Mouse (Mus musculus): ENCODE measurements around the gene Sbno1. TPM values are rescaled to one million over a fixed set of nuclear protein-coding genes. Genes with fewer than 3 reads are reported as not detected.
A peak's percentile ranks its signal among the peaks of the same experiment; 100 is the strongest.

Sbno1 gene
- polyA plus RNA-seq (2014; fragmentation: Nextera tagmentation; extraction: Ambion mirVana): 66.3 and 102 TPM in 2 replicates

DNA sequence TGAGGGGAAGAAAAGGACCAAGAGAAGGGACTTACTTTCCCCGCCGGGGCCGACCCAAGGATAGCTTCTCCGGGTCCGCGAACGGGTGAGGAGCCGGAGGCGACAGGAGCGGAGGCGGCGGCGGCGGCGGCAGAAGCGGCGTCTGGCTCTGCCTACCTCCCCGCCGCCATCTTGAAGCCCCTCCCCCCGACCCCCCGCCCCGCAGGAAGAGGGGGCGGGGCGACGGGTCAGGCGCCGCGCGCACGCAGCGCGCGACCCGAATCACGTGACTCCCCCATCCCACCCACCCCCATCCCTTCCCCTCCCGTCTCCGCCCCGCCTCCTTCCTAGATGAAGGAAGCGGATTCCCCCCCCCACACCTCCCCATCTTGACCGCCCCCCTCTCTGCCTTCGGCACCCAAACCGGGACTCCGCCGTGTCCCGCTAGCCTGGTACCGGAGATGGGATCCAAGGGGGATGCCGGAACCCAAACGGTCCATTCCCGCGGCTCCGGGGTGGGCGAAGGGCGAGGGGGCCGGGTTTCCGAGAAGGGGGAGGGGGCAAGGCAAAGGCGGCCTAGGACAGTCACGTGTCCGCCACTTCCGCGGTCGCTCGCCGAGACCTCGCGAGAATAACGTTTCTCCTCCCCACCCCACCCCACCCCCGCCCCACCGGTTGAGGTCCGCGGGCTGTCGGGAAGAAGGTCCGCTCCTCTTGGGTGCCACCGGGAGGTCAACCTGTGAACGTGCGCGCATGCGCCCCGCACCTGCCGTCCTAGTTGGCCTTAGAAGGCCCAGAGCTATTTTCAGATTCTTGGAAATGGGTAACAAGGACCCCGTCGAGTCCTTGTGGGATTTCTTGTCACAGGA lies at the start of gene Sbno1:
Sbno1 (minus strand) TSS at position 590 of the 848 bp plus-strand sequence.
- H3K27ac ChIP-seq (ENCODE audit: low read depth, low read length): peak within 1 kb of the TSS; percentile 86
- under 1% methylated on average over 70 of the region's 81 CpGs for WGBS
- H3K4me1 ChIP-seq (ENCODE audit: control insufficient read depth, insufficient read depth, low read length): peaks cover 9% of the 10 kb centered on the region; the same call in 1 of the 2 replicates

GRCm38 (mm10) chr5:124470591-124471171 lies 44.9 kb upstream of the Sbno1 start:
- no peak for ATAC-seq (ENCODE audit: low FRiP score, low TSS enrichment)
- Histone ChIP-seq H3K36me3 (ENCODE audit: control insufficient read depth, insufficient read depth, low read length) (peaks cover 12% of the 10 kb centered on the region; the same call in 1 of the 2 replicates), H3K4me1 (ENCODE audit: control insufficient read depth, insufficient read depth, low read length) (no peaks in the 10 kb centered on the region), H3K27ac (ENCODE audit: low read depth, low read length) (no peak overlapping the region), H3K4me2 (replicated peaks; ENCODE audit: low read depth, low read length) (no peak overlapping the region), H3K9ac (ENCODE audit: low read depth, low read length) (no peak overlapping the region), H3K9me3 (ENCODE audit: control insufficient read depth, low read length) (no peaks in the 10 kb centered on the region), H3K4me3 (ENCODE audit: low read length) (no peak overlapping the region), H3K27me3 (ENCODE audit: control insufficient read depth, insufficient read depth, low read length) (no peaks in the 10 kb centered on the region)
- WGBS: 87% methylated on average over 6 of the region's 6 CpGs

More for the DNA sequence above, at the start of gene Sbno1:
- peak within 1 kb of the TSS; percentile 92 for H3K9ac ChIP-seq (ENCODE audit: low read depth, low read length)
- ATAC-seq (ENCODE audit: low FRiP score, low TSS enrichment): peak; percentile 93
- no peaks in the 10 kb centered on the region for H3K27me3 ChIP-seq (ENCODE audit: control insufficient read depth, insufficient read depth, low read length)
- peak within 1 kb of the TSS; percentile 99 for H3K4me3 ChIP-seq (ENCODE audit: low read length)
- 0 out of 2 replicates have a peak, but pooled peaks cover 4% of the 10 kb centered on the region for H3K36me3 ChIP-seq (ENCODE audit: control insufficient read depth, insufficient read depth, low read length)
- H3K9me3 ChIP-seq (ENCODE audit: control insufficient read depth, low read length): no peaks in the 10 kb centered on the region
- H3K4me2 ChIP-seq (replicated peaks; ENCODE audit: low read depth, low read length): peak within 1 kb of the TSS; percentile 73

DNA sequence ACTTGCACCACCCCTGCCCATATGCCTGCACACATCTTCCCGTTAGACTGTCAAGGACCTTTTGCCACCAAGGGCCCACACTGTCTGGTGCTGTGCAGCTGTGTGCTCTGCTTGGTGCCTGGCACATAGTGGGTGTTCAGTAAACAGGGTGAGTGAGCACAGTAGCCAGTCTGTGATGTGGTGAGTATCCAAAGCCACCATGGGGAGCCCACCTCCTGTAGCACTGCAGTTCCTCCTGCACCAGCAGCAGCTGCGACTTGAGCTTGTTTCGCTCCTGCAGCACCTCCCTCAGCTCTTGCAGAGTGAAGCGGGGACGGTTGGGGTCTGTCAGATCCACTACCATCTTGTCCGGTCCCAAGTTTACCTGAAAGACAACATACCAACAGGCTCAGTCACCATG lies 43.7 kb upstream of the Sbno1 start:
- H3K4me2 ChIP-seq (replicated peaks; ENCODE audit: low read depth, low read length): no peak overlapping the region
- H3K36me3 ChIP-seq (ENCODE audit: control insufficient read depth, insufficient read depth, low read length): peaks cover 12% of the 10 kb centered on the region; the same call in 1 of the 2 replicates
- H3K9ac ChIP-seq (ENCODE audit: low read depth, low read length): no peak overlapping the region
- no peak overlapping the region for H3K27ac ChIP-seq (ENCODE audit: low read depth, low read length)
- no peak overlapping the region for H3K4me3 ChIP-seq (ENCODE audit: low read length)
- no peaks in the 10 kb centered on the region for H3K9me3 ChIP-seq (ENCODE audit: control insufficient read depth, low read length)
- no peaks in the 10 kb centered on the region for H3K4me1 ChIP-seq (ENCODE audit: control insufficient read depth, insufficient read depth, low read length)
- ATAC-seq (ENCODE audit: low FRiP score, low TSS enrichment): no peak
- WGBS: 96% methylated on average over 6 of the region's 6 CpGs
- no peaks in the 10 kb centered on the region for H3K27me3 ChIP-seq (ENCODE audit: control insufficient read depth, insufficient read depth, low read length)

DNA sequence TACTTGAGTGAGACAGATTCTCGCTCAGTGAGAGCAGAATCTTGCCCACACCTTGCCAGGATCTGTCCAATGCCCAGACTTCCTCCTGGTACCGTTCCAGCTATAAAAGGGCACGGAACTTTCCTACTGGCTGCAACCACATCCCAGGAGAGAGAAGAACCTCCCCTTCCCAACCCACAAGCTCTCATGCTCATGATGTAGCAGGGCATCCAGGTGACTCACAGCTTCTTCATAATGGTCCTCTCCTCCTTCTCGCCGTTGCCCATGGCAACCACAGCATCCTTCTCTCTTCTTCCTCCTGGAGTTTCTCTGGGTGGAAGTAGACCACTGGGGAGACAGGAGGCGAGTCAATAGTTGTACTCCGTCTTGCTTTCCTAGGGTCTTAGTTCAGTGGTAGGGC lies 42.6 kb upstream of the Sbno1 start:
- Histone ChIP-seq H3K9ac (ENCODE audit: low read depth, low read length) (no peak overlapping the region), H3K4me3 (ENCODE audit: low read length) (no peak overlapping the region), H3K27me3 (ENCODE audit: control insufficient read depth, insufficient read depth, low read length) (no peaks in the 10 kb centered on the region), H3K4me1 (ENCODE audit: control insufficient read depth, insufficient read depth, low read length) (no peaks in the 10 kb centered on the region), H3K36me3 (ENCODE audit: control insufficient read depth, insufficient read depth, low read length) (peaks cover 16% of the 10 kb centered on the region; the same call in 1 of the 2 replicates), H3K4me2 (replicated peaks; ENCODE audit: low read depth, low read length) (no peak overlapping the region), H3K27ac (ENCODE audit: low read depth, low read length) (no peak overlapping the region), H3K9me3 (ENCODE audit: control insufficient read depth, low read length) (no peaks in the 10 kb centered on the region)
- WGBS: 92% methylated on average over 7 of the region's 7 CpGs
- ATAC-seq (ENCODE audit: low FRiP score, low TSS enrichment): no peak

DNA sequence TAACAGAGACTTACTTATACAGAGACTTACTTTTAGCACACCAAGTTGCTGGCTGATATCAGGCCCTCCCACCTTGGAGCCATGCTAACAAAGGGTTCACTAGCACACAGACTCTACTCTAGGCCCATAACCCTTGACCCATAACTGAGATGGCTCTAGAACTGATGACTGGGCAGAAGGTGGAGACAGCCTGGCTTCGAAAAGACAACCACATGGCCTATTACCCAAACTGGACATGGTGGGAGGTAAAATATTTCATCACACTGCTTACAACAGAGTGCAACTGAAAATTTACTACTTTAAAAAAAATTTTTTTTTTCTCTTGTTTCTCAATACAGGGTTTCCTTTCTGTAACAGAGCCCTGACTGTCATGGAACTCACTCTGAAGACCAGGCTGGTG lies 42.0 kb upstream of the Sbno1 start:
- WGBS: 86% methylated on average over 1 of the region's 1 CpGs
- Histone ChIP-seq H3K36me3 (ENCODE audit: control insufficient read depth, insufficient read depth, low read length) (peaks cover 20% of the 10 kb centered on the region; the same call in 1 of the 2 replicates), H3K4me1 (ENCODE audit: control insufficient read depth, insufficient read depth, low read length) (no peaks in the 10 kb centered on the region)

DNA sequence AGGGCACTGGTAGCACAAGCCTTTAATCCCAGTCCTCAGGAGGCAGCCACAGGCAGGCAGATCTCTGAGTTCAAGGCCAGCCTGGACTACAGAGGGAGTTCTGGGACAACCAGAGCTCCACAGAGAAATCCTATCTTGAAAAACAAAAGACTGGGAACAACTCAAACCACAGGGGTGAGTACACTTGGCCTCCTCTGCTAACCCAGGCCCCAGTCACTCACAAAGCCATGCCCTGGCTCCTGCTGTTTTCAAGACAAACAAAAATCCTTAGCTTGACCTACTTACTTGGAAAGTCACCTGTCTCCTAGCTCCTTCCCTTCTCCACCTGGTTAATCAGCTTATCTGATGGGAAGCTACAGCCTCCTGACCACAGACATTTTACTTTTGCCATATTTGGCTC lies 39.1 kb upstream of the Sbno1 start:
- H3K36me3 ChIP-seq (ENCODE audit: control insufficient read depth, insufficient read depth, low read length): peaks cover 46% of the 10 kb centered on the region

More for the DNA sequence above, 42.0 kb upstream of the Sbno1 start:
- no peak overlapping the region for H3K4me3 ChIP-seq (ENCODE audit: low read length)
- H3K9me3 ChIP-seq (ENCODE audit: control insufficient read depth, low read length): no peaks in the 10 kb centered on the region
- no peak overlapping the region for H3K4me2 ChIP-seq (replicated peaks; ENCODE audit: low read depth, low read length)
- no peak for ATAC-seq (ENCODE audit: low FRiP score, low TSS enrichment)
- H3K9ac ChIP-seq (ENCODE audit: low read depth, low read length): no peak overlapping the region
- H3K27me3 ChIP-seq (ENCODE audit: control insufficient read depth, insufficient read depth, low read length): no peaks in the 10 kb centered on the region
- no peak overlapping the region for H3K27ac ChIP-seq (ENCODE audit: low read depth, low read length)

DNA sequence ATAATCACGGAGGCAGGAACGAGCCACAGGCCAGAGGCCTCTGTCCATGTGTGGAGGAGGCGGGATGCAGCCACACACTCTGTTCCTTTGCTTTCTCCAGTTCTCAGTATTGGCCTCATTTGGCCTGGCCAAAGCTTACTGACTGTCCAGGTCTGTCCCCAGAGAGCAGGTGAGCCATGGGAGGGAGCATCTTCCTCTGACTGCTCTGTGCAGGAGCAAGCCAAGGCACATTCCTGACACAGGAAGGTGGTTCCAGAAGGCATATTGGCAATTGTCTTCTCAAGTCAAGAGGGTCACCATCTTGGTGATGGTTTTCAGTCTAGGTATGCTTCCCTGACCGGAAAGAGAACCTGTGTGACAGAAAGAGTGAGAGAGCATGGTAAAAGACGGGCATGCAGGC lies 37.7 kb upstream of the Sbno1 start:
- Histone ChIP-seq H3K27me3 (ENCODE audit: control insufficient read depth, insufficient read depth, low read length) (no peaks in the 10 kb centered on the region), H3K4me1 (ENCODE audit: control insufficient read depth, insufficient read depth, low read length) (no peaks in the 10 kb centered on the region), H3K9ac (ENCODE audit: low read depth, low read length) (no peak overlapping the region), H3K4me2 (replicated peaks; ENCODE audit: low read depth, low read length) (no peak overlapping the region), H3K36me3 (ENCODE audit: control insufficient read depth, insufficient read depth, low read length) (peaks cover 54% of the 10 kb centered on the region), H3K9me3 (ENCODE audit: control insufficient read depth, low read length) (no peaks in the 10 kb centered on the region), H3K27ac (ENCODE audit: low read depth, low read length) (no peak overlapping the region), H3K4me3 (ENCODE audit: low read length) (no peak overlapping the region)
- no peak for ATAC-seq (ENCODE audit: low FRiP score, low TSS enrichment)
- WGBS: 85% methylated on average over 5 of the region's 5 CpGs

More for the DNA sequence above, 39.1 kb upstream of the Sbno1 start:
- no peak overlapping the region for H3K9ac ChIP-seq (ENCODE audit: low read depth, low read length)
- no peak overlapping the region for H3K27ac ChIP-seq (ENCODE audit: low read depth, low read length)
- H3K4me1 ChIP-seq (ENCODE audit: control insufficient read depth, insufficient read depth, low read length): no peaks in the 10 kb centered on the region
- no peak for ATAC-seq (ENCODE audit: low FRiP score, low TSS enrichment)
- H3K27me3 ChIP-seq (ENCODE audit: control insufficient read depth, insufficient read depth, low read length): no peaks in the 10 kb centered on the region
- no peaks in the 10 kb centered on the region for H3K9me3 ChIP-seq (ENCODE audit: control insufficient read depth, low read length)
- H3K4me2 ChIP-seq (replicated peaks; ENCODE audit: low read depth, low read length): no peak overlapping the region
- H3K4me3 ChIP-seq (ENCODE audit: low read length): no peak overlapping the region

DNA sequence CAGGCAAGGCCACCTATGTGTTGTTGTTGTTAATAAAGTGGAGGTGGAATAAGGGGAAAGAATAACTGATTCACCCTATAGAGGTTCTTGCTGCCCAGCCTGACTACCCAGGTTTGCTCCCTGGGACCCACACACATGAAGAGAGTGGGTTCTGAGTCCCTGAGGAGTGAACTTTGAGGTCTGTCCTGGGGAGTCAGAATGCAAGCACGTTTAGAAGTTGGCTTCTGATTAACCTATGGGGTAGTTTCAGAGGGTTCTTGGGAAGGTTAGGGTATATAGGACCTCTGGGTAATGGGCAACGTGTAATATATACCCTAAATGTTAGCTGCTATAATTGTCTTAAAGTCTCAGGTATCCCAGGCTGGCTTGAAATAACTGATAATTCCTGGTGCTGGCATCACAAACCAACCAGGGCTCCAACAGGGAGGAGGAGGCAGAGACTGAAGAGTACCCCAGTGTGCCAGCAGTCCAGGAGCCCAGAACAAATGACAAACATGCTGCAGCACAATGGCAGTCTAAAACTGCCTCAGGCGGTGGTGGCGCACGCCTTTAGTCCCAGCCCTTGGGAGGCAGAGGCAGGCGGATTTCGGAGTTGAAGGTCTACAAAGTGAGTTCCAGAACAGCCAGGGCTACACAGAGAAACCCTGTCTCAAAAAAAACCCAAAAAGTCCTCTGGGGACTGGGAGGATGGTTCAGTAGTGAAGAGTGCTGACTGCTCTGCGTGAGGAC lies 36.7 kb upstream of the Sbno1 start:
- H3K4me2 ChIP-seq (replicated peaks; ENCODE audit: low read depth, low read length): no peak overlapping the region
- ATAC-seq (ENCODE audit: low FRiP score, low TSS enrichment): no peak
- no peak overlapping the region for H3K4me3 ChIP-seq (ENCODE audit: low read length)
- WGBS: 89% methylated on average over 8 of the region's 8 CpGs
- no peaks in the 10 kb centered on the region for H3K4me1 ChIP-seq (ENCODE audit: control insufficient read depth, insufficient read depth, low read length)
- H3K9me3 ChIP-seq (ENCODE audit: control insufficient read depth, low read length): no peaks in the 10 kb centered on the region
- H3K27me3 ChIP-seq (ENCODE audit: control insufficient read depth, insufficient read depth, low read length): no peaks in the 10 kb centered on the region
- no peak overlapping the region for H3K9ac ChIP-seq (ENCODE audit: low read depth, low read length)
- H3K27ac ChIP-seq (ENCODE audit: low read depth, low read length): no peak overlapping the region
- H3K36me3 ChIP-seq (ENCODE audit: control insufficient read depth, insufficient read depth, low read length): peaks cover 56% of the 10 kb centered on the region

Data from kidney, embryonic 14.5 days (tissue).